Mouse (Mus musculus) limb, embryonic 11.5 days (tissue): Measurements from ENCODE around the gene Pkhd1. TPM values are rescaled to one million over a fixed set of nuclear protein-coding genes. Genes with fewer than 3 reads are reported as not detected.

ENCODE experiments used
- ATAC-seq: fragments of 200-750 bp; cut with Nextera tagmentation; 2 replicates; pipeline ENCODE4 v1.8.0; 2017; ENCODE audit warnings: low read depth; ENCODE audit not compliant: insufficient number of reproducible peaks, low FRiP score, low TSS enrichment
- DNase-seq: peaks from one replicate; pipeline ENCODE4 v3.0.0-alpha.2; 2015; ENCODE audit warnings: low spot score
- H3K27ac ChIP-seq: fragments of 300-500 bp; sonication (generic); replicated peaks from 2 replicates; pipeline ENCODE4 v1.5.1; 2014; ENCODE audit warnings: low read depth, mild to moderate bottlenecking, low read length
- H3K27me3 ChIP-seq: fragments of 300-500 bp; sonication (generic); 2 replicates; pipeline ENCODE4 v1.6.1; 2014; ENCODE audit warnings: mild to moderate bottlenecking, low read length, mixed read lengths; ENCODE audit not compliant: control insufficient read depth, insufficient read depth
- H3K36me3 ChIP-seq: fragments of 300-500 bp; sonication (generic); 2 replicates; pipeline ENCODE4 v1.6.1; 2014; ENCODE audit warnings: mild to moderate bottlenecking, low read length, moderate library complexity, mixed read lengths; ENCODE audit not compliant: control insufficient read depth, insufficient read depth
- H3K4me1 ChIP-seq: fragments of 300-500 bp; sonication (generic); 2 replicates; pipeline ENCODE4 v1.6.1; 2014; ENCODE audit warnings: low read length, mixed read lengths; ENCODE audit not compliant: control insufficient read depth, insufficient read depth
- H3K4me2 ChIP-seq: fragments of 300-500 bp; sonication (generic); 2 replicates; pipeline ENCODE4 v1.6.1; 2014; ENCODE audit warnings: low read depth, mild to moderate bottlenecking, moderate library complexity; ENCODE audit not compliant: severe bottlenecking
- H3K4me3 ChIP-seq: fragments of 300-500 bp; sonication (generic); 2 replicates; pipeline ENCODE4 v1.5.1; 2014; ENCODE audit warnings: low read depth, low read length
- H3K9ac ChIP-seq: fragments of 300-500 bp; sonication (generic); 2 replicates; pipeline ENCODE4 v1.6.1; 2014; ENCODE audit warnings: mild to moderate bottlenecking, low read length
- H3K9me3 ChIP-seq: fragments of 300-500 bp; sonication (generic); 2 replicates; pipeline ENCODE4 v1.6.1; 2016; ENCODE audit warnings: low read length; ENCODE audit not compliant: control insufficient read depth
- WGBS: fragments of 180-500 bp; shearing (Covaris S2); extraction: QIAGEN DNeasy Blood & Tissue Kit; methylation state at CpG from one replicate; pipeline ENCODE4 v1.1.7; 2014; 5-methylcytosine and 5-hydroxymethylcytosine counted together
- polyA plus RNA-seq: library from polyadenylated mRNA; unstranded; fragments of >200 nt; fragmentation: Nextera tagmentation; extraction: Ambion mirVana; gene quantifications from 2 replicates; pipeline ENCODE4 v1.2.1, GENCODE M21; 2014

Pkhd1 gene
- polyA plus RNA-seq, 1 experiment from 2014 or later = not detected

DNA sequence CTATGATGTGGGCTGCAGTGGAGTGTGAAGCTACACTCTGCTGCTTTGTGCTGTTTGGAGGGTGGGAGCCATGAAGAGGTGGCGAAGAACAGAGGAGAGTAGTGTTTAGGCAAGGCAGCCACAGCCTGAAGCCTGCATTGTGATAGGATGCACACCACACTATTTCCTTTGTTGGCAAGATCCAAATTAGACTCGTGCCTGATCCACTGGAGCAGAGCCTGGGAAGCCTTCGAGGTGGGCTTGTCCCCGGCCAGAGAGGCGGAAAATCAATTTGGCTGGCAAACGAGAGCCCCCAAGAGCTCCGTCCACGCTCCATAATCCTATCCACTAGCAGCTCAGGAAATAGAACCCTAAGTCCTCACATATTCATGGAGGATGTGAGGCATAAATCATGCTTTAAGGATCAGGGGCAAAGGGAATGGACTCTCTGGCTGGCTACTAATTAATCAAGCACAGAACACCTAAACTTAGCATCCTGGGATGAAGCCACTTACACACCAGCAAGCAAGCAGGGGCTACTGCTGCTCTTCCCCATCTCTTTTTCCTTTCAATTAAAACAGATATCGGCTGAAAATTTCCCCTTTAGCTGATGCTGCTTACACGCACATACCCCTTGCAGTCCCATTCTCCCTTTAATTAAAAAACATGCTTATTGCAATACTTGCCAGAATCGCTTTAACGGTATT is 189.4 kb downstream of the Pkhd1 start:
- no peak overlapping the region for H3K9ac ChIP-seq
- ATAC-seq (no peak), DNase-seq (no peak)
- no peaks in the 10 kb centered on the region for H3K9me3 ChIP-seq
- no peak overlapping the region for H3K4me3 ChIP-seq
- H3K4me2 ChIP-seq = no peak overlapping the region
- WGBS = 72% methylated on average over 12 of the region's 12 CpGs
- no peaks in the 10 kb centered on the region for H3K4me1 ChIP-seq
- H3K27ac ChIP-seq = no peak overlapping the region
- H3K36me3 ChIP-seq = no peaks in the 10 kb centered on the region
- no peaks in the 10 kb centered on the region for H3K27me3 ChIP-seq

DNA sequence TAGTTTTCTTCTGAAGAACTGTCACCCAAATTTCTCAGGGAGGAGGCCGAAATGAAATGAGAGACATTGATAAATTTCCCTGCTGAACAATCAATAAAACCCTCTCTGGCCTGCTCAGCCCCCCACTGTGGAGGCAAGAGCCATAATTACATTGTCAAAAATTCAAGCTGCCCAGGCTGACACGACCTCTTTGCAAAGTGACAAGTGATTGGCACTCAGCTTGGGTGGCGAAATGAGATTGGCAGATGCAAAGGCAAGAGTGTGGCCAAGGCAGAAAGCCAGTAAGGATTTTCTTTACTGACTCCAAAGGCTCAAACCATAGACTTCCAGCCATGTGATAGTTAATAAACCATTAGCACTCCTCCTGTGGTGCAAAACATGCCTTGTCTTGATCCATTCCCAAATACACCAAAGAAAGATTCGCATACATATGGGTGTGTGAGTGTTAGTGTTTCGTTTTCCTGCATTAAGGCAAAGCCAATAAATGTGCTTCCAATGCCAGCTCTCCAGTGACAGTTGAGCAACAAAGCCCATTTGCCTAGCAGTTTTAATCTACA is 208.4 kb downstream of the Pkhd1 start:
- Histone ChIP-seq H3K4me2 (no peak overlapping the region), H3K4me3 (no peak overlapping the region)
- no peak for ATAC-seq

DNA sequence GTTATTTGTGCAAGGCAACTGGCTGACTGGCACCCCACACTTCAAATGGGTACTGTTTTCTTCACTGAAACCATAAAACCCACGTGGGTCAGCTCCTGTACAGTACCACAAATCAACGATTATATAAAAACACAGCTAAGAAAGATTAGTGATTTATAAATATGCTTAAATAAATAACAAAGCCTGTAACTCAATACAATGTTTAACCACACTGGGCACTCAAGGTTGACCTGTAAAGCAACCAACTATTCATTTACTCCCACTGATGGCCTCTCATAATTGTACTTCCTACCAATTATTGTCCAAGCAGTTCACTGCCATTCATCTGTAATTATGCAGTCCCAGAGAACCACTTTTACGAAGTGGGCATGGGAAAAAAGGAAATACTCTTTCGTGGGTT is 219.5 kb downstream of the Pkhd1 start:
- Histone ChIP-seq H3K36me3 (no peaks in the 10 kb centered on the region), H3K27me3 (no peaks in the 10 kb centered on the region), H3K4me2 (no peak overlapping the region), H3K9ac (no peak overlapping the region), H3K27ac (no peak overlapping the region), H3K9me3 (no peaks in the 10 kb centered on the region), H3K4me3 (no peak overlapping the region), H3K4me1 (no peaks in the 10 kb centered on the region)
- DNase-seq (no peak), ATAC-seq (no peak)
- 62% methylated on average over 4 of the region's 4 CpGs for WGBS

More for the DNA sequence above, 208.4 kb downstream of the Pkhd1 start:
- DNase-seq = no peak
- no peaks in the 10 kb centered on the region for H3K27me3 ChIP-seq
- no peaks in the 10 kb centered on the region for H3K4me1 ChIP-seq
- WGBS = 67% methylated on average over 5 of the region's 5 CpGs
- no peaks in the 10 kb centered on the region for H3K36me3 ChIP-seq
- H3K27ac ChIP-seq = no peak overlapping the region
- H3K9ac ChIP-seq = no peak overlapping the region
- H3K9me3 ChIP-seq = no peaks in the 10 kb centered on the region

DNA sequence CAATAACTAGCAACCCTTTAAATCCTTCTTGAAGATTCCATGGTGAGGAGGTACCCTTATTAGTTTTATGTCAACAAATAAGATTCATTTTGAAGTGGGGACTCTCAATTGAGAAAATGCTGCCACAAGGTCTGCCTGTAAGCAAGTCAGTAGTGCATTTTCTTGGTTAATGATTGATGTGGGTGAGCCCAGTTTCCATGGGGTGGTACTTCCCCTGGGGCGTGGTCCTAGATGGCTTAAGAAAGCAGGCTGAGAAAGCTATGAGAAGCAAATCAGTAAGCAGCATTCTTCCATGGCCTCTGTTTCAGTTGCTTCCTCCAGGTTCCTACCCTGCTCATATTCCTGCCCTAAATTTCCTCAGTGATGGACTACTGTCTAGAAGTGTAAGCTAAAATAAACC is 253.4 kb downstream of the Pkhd1 start:
- DNase-seq = no peak
- Histone ChIP-seq H3K9ac (no peak overlapping the region), H3K4me3 (no peak overlapping the region), H3K36me3 (no peaks in the 10 kb centered on the region), H3K27ac (no peak overlapping the region), H3K9me3 (no peaks in the 10 kb centered on the region), H3K27me3 (no peaks in the 10 kb centered on the region), H3K4me2 (no peak overlapping the region), H3K4me1 (no peaks in the 10 kb centered on the region)
- ATAC-seq = no peak
- WGBS = 96% methylated on average over 1 of the region's 1 CpGs

DNA sequence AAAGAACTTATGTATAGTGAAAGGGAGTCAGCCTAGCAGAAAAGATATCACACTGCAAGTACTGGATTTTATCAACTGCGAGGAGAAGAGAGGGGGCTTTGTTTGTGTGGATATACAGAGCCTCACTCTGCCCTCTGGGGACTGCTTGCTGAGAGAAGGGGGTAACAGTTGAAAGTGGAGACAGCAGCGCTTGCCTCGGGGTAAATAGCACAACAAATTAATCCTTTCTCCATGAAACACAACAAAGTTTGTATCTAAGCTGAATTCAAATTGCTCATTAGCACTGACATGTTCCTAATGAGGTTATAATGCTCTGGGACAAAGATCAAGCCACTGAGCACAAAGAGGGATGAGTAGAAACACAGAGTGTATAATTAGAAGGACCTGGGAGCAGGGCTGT is 273.2 kb downstream of the Pkhd1 start:
- no peaks in the 10 kb centered on the region for H3K4me1 ChIP-seq
- DNase-seq = no peak
- no peak overlapping the region for H3K4me2 ChIP-seq
- no peak overlapping the region for H3K9ac ChIP-seq
- no peaks in the 10 kb centered on the region for H3K36me3 ChIP-seq
- 65% methylated on average over 3 of the region's 3 CpGs for WGBS
- H3K27ac ChIP-seq = no peak overlapping the region
- no peak overlapping the region for H3K4me3 ChIP-seq
- ATAC-seq = no peak
- no peaks in the 10 kb centered on the region for H3K9me3 ChIP-seq
- H3K27me3 ChIP-seq = no peaks in the 10 kb centered on the region

DNA sequence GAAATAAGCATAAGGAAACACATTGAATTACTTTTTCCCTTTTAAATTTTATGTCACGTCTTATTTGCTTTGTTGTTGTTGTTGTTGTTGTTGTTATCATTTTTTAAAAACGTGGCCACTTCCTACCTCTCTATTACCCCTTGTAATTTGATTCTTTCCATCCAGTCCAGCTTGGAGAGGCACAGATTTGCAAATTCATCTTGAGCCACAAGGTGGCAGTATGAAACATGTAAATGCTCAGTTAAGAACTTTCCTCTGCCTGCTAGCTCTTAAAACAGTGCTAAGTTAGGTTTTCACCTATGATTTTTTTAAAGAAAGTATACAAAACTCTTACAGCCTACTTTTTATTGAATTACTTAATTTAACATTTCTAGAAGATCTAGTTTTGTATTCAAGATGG is 306.4 kb downstream of the Pkhd1 start:
- WGBS = 8% methylated on average over 2 of the region's 2 CpGs
- Histone ChIP-seq H3K9me3 (no peaks in the 10 kb centered on the region), H3K27ac (no peak overlapping the region), H3K36me3 (no peaks in the 10 kb centered on the region), H3K4me3 (no peak overlapping the region), H3K27me3 (no peaks in the 10 kb centered on the region), H3K4me2 (no peak overlapping the region), H3K9ac (no peak overlapping the region), H3K4me1 (no peaks in the 10 kb centered on the region)
- peak; percentile 68; the same call in 1 of the 2 replicates for ATAC-seq
- DNase-seq = peak; percentile 76

DNA sequence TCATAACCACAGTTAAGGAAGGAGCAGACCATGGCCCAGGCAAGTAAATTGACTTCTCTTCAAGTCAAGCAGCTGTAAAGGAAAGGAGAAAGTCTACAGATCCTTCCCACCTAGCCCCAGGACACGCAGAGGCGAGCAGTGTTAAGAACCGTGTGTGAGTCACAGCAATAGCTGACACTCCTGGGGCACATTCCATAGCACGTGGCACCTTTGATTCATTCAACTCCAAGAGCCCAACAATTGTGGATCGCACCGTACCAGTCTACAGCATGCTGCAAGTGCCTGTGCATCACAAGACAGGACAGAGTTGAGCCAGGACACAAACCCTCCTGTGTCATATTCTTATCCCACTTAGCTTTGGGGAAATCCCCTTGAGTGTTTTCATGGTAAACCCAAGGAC is 306.9 kb downstream of the Pkhd1 start:
- 67% methylated on average over 6 of the region's 6 CpGs for WGBS
- Histone ChIP-seq H3K27me3 (no peaks in the 10 kb centered on the region), H3K4me3 (no peak overlapping the region), H3K4me1 (no peaks in the 10 kb centered on the region), H3K9me3 (no peaks in the 10 kb centered on the region), H3K27ac (no peak overlapping the region), H3K4me2 (no peak overlapping the region), H3K36me3 (no peaks in the 10 kb centered on the region), H3K9ac (no peak overlapping the region)
- no peak for ATAC-seq
- no peak for DNase-seq

DNA sequence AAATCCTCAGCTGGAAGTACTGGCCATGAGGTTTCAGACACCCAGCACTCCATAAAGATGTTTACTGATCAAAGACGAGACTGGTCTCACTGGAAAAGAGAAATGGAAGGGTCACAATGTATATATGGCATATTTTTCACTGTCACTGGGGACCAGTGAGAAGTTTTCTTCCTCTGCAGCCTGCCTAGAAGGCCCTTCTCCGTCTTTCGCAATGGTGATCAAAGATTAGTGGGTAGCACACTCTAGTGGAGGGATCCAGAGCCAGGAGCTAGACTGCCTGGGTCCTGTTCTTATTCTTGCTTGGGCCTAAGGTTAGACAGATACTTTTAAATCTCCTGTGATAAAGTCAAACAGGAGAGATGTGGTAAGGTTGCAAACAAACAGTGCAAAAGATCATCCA is 311.7 kb downstream of the Pkhd1 start:
- Histone ChIP-seq H3K27ac (no peak overlapping the region), H3K27me3 (no peaks in the 10 kb centered on the region), H3K9me3 (no peaks in the 10 kb centered on the region), H3K4me2 (no peak overlapping the region), H3K4me1 (no peaks in the 10 kb centered on the region), H3K4me3 (no peak overlapping the region), H3K36me3 (no peaks in the 10 kb centered on the region), H3K9ac (no peak overlapping the region)
- no peak for DNase-seq
- ATAC-seq = no peak
- WGBS = 63% methylated on average over 3 of the region's 3 CpGs
